Mouse (Mus musculus) testis, adult 2 months (tissue): Measurements from ENCODE around the gene 1600014C10Rik.

Experiments
- CTCF ChIP-seq: fragments of 200-500 bp; IDR thresholded peaks from 2 replicates; pipeline ENCODE4 v1.5.1; 2012; ENCODE audit warnings: low read depth, mild to moderate bottlenecking, inconsistent platforms, low read length, moderate library complexity; ENCODE audit not compliant: control insufficient read depth, insufficient read depth, insufficient replicate concordance
- POLR2A ChIP-seq: fragments of 200-500 bp; IDR thresholded peaks from 2 replicates; pipeline ENCODE4 v1.6.1; 2012; ENCODE audit warnings: low read depth, mild to moderate bottlenecking, inconsistent platforms, low read length, moderate library complexity; ENCODE audit not compliant: control insufficient read depth

- TF ChIP-seq CTCF: no peak
- TF ChIP-seq POLR2A: no peak
Observed at GRCm38 (mm10) chr7:38212651-38213062, 29.6 kb downstream of the 1600014C10Rik start.
